Mouse (Mus musculus): ENCODE measurements at regions not wholly inside any gene's neighbourhood (a gene's known extent, or its start where the extent isn't known, plus 50 kb on each side); places are given as distances from the start of the nearest gene placed in this dataset.

DNA sequence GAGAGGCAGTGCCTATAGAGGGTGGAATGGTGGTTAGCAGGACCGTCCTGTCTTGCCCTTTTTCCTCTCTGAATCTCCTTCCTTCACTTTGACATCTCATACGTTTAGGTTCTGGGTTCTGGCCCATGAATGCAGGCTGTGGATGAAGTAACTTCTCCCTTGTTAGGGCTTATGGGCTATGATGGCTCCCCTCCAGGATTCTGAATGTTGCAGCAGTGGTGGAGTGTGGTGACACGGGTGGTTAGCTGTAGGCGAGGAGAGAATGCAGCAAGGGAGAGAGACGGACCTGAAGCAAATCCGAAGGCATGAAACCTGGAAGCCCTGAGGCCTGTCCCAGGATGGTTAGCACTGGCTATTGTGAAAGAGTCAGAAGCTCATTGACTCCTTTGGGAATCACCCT is 204.4 kb upstream of the Gm5148 start:
- DNase-seq (ENCODE audit: low read depth, low spot score) = no peak

DNA sequence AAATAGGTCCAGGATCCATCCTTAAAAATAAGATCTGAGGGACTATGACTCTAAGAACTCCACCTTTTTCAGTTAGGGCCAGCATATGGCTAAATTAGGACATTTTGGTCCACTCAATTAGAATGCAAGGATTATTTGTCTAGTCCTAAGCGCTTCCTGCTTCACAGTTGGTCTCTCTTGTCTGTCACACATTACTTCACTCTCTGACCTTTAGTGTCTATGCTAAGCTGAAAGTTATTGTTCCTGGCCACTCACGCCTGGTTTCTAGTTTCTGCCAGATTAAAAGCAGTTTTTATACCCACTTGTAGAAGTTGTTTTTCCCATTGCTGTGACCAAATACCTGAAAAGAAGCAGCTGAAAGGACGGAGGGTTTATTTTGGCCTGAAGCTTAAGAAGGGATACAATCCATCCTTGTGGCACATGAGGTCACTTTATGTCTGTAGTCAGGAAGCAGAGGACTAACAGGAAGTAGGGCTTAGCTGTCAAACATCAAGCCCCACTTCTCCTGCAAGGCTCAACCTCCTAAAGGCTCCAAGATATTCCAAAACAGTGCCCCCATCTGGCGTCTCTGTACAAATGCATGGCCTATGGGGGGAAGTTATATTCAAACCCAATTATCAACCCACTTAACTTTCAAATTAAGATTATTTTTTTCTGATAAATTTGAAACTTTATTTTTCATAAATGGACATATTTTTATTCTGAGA is 195.3 kb upstream of the Gm5148 start:
- DNase-seq (ENCODE audit: low read depth, low spot score) = no peak

GRCm38 (mm10) chr3:37916786-37917479 is 192.6 kb upstream of the Gm5148 start:
- DNase-seq (ENCODE audit: low read depth, low spot score) = no peak

- no peak for DNase-seq (ENCODE audit: low read depth, low spot score)
These were observed 192.0 kb upstream of the Gm5148 start for GRCm38 (mm10) chr3:37916281-37916680.

GRCm38 (mm10) chr3:37915673-37916072 is 191.4 kb upstream of the Gm5148 start:
- no peak for DNase-seq (ENCODE audit: low read depth, low spot score)

- DNase-seq (ENCODE audit: low read depth, low spot score) = no peak
These were observed 189.8 kb upstream of the Gm5148 start for GRCm38 (mm10) chr3:37914136-37914535.

DNA sequence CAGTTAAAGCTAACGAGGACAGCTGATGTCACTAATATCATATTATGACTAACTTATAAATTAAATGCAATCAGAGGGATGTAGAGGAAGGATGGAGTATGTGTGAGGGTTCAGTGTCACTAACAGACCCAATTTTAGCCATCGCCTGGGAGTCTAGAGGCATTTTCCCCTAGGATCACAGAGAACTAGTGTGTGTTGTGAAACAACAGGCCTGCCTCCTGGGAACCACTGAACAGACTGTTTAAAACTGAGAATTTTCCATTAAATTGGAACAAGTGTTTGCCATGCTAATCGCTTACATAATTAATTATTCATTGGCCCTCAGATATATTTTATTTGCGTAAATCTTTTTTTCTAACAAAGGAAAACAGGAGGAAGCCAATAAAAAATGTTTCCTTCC is 185.5 kb upstream of the Gm5148 start:
- no peak for DNase-seq (ENCODE audit: low read depth, low spot score)

DNA sequence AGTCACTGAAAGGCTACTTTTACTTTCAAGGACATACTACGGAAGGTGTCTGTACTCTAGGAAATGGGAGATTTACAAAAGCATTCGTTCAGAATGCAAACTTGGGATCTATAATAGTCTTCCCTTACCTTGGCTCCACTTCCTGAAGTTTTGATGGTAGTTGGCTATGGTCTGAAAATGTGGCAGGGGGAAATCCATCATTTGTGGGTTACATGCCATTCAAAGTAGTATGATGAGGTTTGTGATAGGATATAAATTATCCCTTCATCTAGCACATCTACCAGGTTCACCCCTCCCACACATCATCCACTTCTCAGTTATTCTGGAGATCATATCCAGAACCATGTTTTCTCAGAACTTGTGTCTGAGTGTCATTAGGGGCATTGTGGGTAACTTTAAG is 184.7 kb upstream of the Gm5148 start:
- no peak for DNase-seq (ENCODE audit: low read depth, low spot score)

DNA sequence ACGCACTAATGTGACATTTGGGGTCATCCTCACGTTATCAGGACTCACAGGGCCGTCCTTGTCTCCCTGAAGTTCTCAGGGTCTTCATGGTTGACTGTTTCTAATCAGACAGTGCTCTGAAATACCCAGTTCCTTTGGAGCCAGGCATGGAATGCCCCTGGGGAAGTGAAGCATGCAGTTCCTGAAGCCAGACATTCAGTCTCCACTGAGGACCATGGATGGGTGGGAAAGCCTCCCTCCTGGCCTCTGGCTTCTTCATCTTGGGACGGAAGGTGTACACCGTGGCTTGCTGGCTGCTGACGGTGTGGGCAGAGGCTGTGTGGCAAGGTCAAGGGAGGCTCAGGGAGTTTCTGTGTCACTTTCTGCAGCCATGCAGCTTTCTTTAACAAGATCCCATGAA is 184.2 kb upstream of the Gm5148 start:
- no peak for DNase-seq (ENCODE audit: low read depth, low spot score)

- DNase-seq (ENCODE audit: low read depth, low spot score) = no peak
These were observed 183.3 kb upstream of the Gm5148 start for GRCm38 (mm10) chr3:37907432-37908088.

DNA sequence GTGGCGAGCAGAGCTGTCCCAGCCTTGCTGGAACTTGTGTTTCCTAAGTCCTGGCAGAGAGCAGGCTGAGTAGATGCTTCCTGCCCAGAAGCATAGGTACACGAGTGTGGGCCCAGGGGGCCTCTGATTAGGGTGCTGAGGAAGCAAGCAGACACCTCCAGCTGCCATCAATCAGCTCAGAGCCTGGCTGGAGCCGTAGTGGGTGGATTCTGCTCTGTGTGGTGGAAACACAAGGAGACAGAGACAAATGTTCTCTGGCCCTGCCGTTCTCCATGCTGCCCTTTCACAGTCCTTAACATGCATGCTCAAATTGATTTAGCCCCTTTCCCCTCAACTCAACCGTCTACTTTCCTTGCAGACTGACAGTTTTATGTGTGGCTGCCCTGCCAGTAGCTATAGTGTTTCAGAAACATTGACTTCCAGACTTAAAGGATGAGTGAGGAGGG is 182.5 kb upstream of the Gm5148 start:
- DNase-seq (ENCODE audit: low read depth, low spot score) = no peak

GRCm38 (mm10) chr3:37904188-37904587 is 179.9 kb upstream of the Gm5148 start:
- no peak for DNase-seq (ENCODE audit: low read depth, low spot score)

- DNase-seq (ENCODE audit: low read depth, low spot score) = no peak
These were observed 179.2 kb upstream of the Gm5148 start for GRCm38 (mm10) chr3:37903482-37903881.

GRCm38 (mm10) chr3:37903021-37903420 is 178.7 kb upstream of the Gm5148 start:
- no peak for DNase-seq (ENCODE audit: low read depth, low spot score)

DNA sequence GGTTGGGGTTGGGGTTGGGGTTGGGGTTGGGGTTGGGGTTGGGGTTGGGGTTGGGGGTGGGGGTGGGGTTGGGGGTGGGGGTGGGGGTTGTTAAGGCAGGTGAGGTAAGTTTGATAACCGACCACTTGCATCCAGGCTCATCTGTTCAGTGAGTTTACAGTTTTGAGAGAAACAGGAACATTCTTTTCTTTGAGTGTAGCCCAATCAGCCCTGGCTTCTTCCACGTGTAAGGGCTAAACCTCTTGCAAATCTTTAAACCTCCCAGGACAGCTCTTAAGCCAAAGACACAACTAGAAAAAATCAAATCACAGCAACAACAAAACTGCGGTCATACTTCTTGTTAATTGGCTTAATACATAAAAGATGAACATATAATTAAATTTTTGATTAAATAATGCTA is 173.1 kb upstream of the Gm5148 start:
- no peak for DNase-seq (ENCODE audit: low read depth, low spot score)

DNA sequence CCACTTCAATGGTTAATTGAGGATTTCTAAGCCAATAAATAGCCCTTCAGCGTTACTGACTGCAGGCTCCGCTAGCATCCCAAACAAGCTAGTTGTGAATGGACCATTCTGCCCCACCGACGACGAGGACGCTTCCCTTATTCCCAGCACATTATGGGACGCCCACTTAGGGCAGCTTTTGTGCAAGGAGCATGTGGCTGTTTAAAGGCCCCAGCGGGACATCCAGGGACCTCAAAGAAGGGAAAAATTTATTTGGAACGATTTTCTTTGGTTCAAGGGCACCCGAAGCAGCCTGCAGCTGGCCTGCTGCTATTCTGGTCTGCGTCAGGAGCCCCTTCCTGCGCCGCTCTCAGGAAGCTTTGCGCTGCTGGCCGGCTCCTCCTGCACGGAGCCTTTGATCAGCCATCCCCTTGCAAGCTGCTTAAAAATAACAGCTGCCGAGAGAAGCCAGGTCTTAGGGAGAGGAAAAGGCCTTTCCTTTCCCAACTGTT is 172.6 kb upstream of the Gm5148 start:
- no peak for DNase-seq (ENCODE audit: low read depth, low spot score)

DNA sequence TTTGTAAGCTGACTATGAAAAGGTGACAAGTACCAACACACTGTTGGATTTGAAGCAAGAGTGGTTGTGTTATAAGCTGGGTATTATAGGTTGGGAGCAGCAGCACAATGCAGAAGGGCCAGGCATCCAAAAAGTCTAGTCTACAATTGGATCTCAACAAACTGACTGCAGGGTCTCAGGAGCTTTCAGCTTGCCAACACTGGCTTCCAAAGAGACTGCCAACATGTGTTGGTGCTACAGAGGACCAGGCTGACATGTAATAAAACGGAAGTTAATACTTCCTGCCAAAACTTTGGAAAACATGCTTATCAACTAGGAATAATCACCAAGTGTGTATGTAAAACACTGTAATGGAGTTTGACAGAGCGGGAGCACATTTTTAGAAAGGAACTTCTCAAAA is 170.3 kb upstream of the Gm5148 start:
- no peak for DNase-seq (ENCODE audit: low read depth, low spot score)

DNA sequence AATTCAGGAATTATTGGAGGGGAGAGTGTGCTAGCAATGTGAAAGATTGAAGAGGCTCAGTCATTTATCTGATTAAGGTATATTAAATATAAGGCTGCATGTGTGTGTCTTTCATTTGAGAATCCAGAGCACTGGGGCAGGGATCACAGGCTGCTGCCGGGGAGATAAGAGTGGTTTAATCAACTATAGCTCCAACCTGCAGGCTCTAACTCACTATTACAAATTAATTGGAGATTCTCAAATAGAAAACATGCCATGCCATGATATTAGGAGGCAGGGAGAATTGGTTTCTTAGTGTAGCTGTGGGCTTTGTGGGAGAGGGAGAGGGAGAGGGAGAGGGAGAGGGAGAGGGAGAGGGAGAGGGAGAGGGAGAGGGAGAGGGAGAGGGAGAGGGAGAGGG is 165.9 kb upstream of the Gm5148 start:
- DNase-seq (ENCODE audit: low read depth, low spot score) = no peak

GRCm38 (mm10) chr3:37888455-37888854 is 164.2 kb upstream of the Gm5148 start:
- no peak for DNase-seq (ENCODE audit: low read depth, low spot score)

DNA sequence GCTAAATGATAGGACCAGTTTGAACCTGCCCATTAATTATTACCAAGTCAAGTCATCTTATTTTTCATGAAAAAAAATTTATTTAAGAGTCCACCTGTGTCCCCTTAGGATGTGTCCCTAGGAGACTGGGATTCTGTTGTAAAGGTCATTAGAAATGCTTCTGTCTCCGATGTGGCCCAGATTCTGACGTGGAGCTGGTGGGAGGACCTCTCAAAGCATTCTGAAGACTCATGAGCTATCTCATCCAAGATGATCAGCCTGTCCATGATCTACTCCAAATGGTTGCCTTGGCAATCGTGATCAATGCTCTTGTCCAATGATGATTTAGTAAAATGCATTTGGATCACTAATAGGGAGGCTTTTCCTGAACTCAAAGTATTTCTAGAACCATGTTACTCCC is 163.4 kb upstream of the Gm5148 start:
- DNase-seq (ENCODE audit: low read depth, low spot score) = no peak

DNA sequence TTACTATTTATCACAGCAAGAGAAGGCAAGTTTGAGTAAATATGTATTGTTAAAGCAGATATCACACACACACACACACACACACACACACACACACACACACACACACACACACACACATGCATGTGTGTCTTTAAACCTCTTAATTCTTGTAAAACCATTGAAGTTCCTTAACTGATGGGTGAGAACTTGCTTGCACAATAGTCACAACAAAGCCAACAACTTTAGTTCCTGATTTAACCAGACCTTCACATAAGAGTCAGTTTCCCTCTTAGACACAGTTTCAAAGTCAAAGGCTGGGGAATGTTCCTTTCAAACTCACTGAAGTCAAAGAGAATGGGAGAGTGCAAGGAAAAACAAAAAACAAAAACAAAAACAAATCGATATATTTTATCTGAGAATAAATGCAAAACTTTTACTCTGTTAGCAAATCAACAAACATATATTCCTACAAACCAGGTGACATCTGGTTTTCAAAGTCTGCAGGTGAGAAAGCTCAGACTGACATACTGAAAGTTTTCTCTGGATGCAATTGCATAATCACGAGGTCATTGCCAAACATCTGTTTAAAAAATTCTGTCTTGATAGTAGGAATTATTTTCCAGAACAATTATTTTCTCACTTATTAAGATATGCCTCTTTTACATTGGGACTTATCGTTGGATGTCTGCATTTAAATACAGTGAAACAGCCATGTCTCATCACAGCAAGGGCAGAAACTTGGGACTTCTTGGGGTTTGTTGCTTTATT is 162.6 kb upstream of the Gm5148 start:
- no peak for DNase-seq (ENCODE audit: low read depth, low spot score)

DNA sequence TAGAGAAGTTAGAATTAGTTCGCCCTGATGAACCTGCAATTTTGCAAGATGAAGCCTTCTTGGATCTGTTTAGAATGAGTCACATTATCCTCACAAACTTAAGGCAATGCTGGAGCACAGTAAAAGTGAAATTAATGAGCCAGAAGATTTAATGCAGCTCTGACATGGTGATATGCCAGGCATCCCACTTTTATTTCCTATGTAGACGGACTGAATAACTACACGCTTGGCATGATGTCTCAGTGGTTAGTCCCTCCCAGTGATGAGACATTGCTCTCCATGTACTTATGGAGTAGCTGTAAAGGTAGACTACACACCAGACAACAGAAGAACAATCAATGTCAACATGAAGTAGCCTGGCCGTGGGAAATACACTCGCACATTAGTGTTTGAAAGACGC is 161.5 kb upstream of the Gm5148 start:
- no peak for DNase-seq (ENCODE audit: low read depth, low spot score)
